Mouse (Mus musculus) liver, embryonic 12.5 days (tissue): ENCODE data around the gene Mtif3. TPM values are rescaled to one million over a fixed set of nuclear protein-coding genes. Genes with fewer than 3 reads are reported as not detected.
A peak's percentile ranks its signal among the peaks of the same experiment; 100 is the strongest.

Experiments
- ATAC-seq: fragments of 200-750 bp; cut with Nextera tagmentation; 2 replicates; pipeline ENCODE4 v1.8.0; 2017; ENCODE audit warnings: moderate number of reproducible peaks, mild to moderate bottlenecking, moderate library complexity
- H3K27ac ChIP-seq: fragments of 300-500 bp; sonication (generic); 2 replicates; pipeline ENCODE4 v1.5.1; 2016; ENCODE audit warnings: mild to moderate bottlenecking
- H3K27me3 ChIP-seq: fragments of 300-500 bp; sonication (generic); replicated peaks from 2 replicates; pipeline ENCODE4 v1.6.1; 2016; ENCODE audit warnings: mild to moderate bottlenecking, moderate library complexity
- H3K36me3 ChIP-seq: fragments of 300-500 bp; sonication (generic); 2 replicates; pipeline ENCODE4 v1.6.1; 2016; ENCODE audit warnings: mild to moderate bottlenecking, moderate library complexity
- H3K4me1 ChIP-seq: fragments of 300-500 bp; sonication (generic); 2 replicates; pipeline ENCODE4 v1.6.1; 2016
- H3K4me2 ChIP-seq: fragments of 300-500 bp; sonication (generic); 2 replicates; pipeline ENCODE4 v1.6.1; 2016; ENCODE audit warnings: mild to moderate bottlenecking, moderate library complexity
- H3K4me3 ChIP-seq: fragments of 300-500 bp; sonication (generic); 2 replicates; pipeline ENCODE4 v1.5.1; 2016; ENCODE audit warnings: mild to moderate bottlenecking, moderate library complexity
- H3K9ac ChIP-seq: fragments of 300-500 bp; sonication (generic); 2 replicates; pipeline ENCODE4 v1.6.1; 2016; ENCODE audit warnings: mild to moderate bottlenecking, moderate library complexity
- H3K9me3 ChIP-seq: fragments of 300-500 bp; sonication (generic); replicated peaks from 2 replicates; pipeline ENCODE4 v1.6.1; 2016; ENCODE audit warnings: mild to moderate bottlenecking, moderate library complexity
- WGBS: fragments of 180-500 bp; shearing (Covaris S2); methylation state at CpG from one replicate; pipeline ENCODE4 v1.1.7; 2016; ENCODE audit not compliant: insufficient replicate concordance; 5-methylcytosine and 5-hydroxymethylcytosine counted together
- polyA plus RNA-seq: library from polyadenylated mRNA; unstranded; fragments of >200 nt; fragmentation: Nextera tagmentation; extraction: Ambion mirVana; gene quantifications from 2 replicates; pipeline ENCODE4 v1.2.1, GENCODE M21; 2016

Mtif3 gene
- polyA plus RNA-seq = 14.9 and 16.5 TPM in 2 replicates

DNA sequence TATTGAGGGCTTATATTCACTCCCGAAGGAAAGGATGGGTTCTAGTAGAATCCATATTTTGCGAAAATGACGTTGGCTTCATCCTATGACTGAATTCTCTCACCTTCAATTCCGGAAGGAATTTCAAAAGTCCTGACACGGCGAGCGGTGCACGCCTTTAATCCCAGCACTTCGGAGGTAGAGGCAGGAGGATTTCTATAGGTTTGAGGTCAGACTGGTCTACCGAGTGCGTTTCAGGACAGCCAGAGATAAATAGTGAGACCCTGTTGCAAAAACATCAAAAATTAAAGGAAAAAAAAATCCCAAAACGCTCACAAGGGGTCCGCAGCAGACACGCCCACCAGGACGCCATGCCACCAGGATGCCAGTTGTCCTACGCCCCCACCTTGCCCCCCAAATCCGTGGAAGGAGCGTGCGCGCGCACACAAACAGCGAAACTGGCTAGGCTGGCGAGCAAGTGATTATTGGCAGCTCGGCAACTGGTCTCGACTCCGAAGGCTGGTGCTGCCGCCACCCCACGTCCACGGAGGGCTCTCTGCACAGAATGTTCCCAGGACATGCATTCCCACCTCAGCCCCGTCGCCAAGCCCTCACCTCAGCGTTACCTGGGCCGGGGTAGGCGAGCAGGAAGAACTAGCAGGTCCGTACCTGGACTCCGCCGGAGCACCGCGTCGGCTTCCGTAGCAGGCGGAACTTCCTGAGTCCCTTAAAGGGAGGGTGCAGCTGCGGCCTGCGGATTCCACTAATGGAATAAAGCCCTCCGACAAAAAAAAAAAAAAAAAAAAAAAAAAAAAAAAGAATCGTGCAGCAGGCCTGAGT lies at the start of gene Mtif3:
Gene Mtif3, minus strand, starts transcription at position 683 of the 819 bp plus-strand sequence.
- peak; percentile 82 for ATAC-seq
- no peaks in the 10 kb centered on the region for H3K9me3 ChIP-seq
- H3K9ac ChIP-seq = peak within 1 kb of the TSS; percentile 77
- WGBS = 2% methylated on average over 46 of the region's 46 CpGs
- no peaks in the 10 kb centered on the region for H3K27me3 ChIP-seq
- H3K4me1 ChIP-seq = peaks cover 7% of the 10 kb centered on the region
- peak within 1 kb of the TSS; percentile 57 for H3K27ac ChIP-seq
- H3K4me2 ChIP-seq = peak within 1 kb of the TSS; percentile 82
- peak within 1 kb of the TSS; percentile 85 for H3K4me3 ChIP-seq
- peaks cover 23% of the 10 kb centered on the region for H3K36me3 ChIP-seq

DNA sequence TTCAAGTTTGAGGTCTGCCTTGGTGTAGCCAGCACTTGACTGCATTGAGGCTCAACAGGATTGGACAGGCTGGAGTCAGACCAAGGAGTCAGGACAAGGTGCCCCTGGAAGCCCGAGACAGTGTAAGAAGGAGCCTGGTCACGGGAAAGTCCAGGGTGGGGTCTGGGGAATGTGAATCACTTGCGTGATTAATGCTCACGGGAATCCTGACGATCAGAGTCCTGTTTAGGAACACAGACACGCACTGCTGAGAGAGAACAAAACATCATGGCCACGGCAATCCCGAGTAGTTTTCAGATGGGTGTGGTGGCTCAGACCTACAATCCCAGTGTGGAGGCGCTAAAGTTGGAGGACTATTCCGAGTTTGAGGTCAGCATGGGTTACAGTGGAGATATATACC lies 47.7 kb upstream of the Mtif3 start:
- H3K4me2 ChIP-seq = no peak overlapping the region
- H3K9ac ChIP-seq = no peak overlapping the region
- H3K27me3 ChIP-seq = no peaks in the 10 kb centered on the region
- H3K36me3 ChIP-seq = peaks cover 5% of the 10 kb centered on the region; the same call in 1 of the 2 replicates
- no peak overlapping the region for H3K27ac ChIP-seq
- no peaks in the 10 kb centered on the region for H3K9me3 ChIP-seq
- no peak overlapping the region for H3K4me3 ChIP-seq
- WGBS = 73% methylated on average over 10 of the region's 10 CpGs
- no peak for ATAC-seq
- H3K4me1 ChIP-seq = no peaks in the 10 kb centered on the region

DNA sequence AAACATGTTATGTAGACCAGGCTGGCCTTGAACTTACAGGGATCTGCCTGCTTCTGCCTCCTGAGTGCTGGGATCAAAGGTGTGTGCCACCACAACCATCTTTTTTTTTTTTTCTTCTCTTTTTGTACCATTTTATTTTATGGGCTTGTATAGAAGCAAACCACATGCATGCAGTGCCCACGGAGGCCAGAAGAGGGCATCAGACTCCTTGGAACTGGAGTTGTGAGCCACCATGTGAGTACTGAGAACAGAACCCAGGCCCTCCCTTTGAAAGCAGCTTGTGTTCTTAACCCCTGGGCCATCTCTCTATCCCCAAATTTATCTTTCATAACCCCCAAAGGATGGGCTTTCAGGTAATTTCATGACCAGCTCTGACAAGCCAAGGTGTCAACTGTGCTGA lies 39.7 kb upstream of the Mtif3 start:
- Histone ChIP-seq H3K36me3 (no peaks in the 10 kb centered on the region), H3K4me3 (no peak overlapping the region), H3K4me1 (no peaks in the 10 kb centered on the region), H3K9me3 (peaks cover 11% of the 10 kb centered on the region; the same call in 1 of the 2 replicates), H3K27ac (no peak overlapping the region), H3K9ac (no peak overlapping the region), H3K4me2 (no peak overlapping the region), H3K27me3 (no peaks in the 10 kb centered on the region)
- ATAC-seq = no peak
- WGBS = 57% methylated on average over 1 of the region's 1 CpGs

DNA sequence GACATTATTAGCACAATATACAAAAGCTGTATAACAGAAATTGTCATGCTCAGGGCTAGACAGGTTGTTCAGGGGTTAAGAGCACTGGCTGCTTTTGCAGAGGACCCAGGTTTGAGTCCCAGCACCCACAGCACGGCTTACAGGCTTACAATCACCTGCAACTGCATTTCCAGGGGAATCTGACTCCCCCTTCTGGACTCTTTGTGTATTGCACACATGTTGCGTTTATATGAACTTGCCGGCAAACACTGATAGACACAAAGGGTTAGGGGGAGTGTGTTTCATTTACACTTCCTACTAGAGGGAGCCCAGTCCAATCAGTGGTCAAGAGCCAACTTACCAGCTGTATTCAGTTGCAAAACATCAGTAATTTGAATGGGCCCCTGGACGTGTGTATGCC lies 37.7 kb upstream of the Mtif3 start:
- WGBS = 70% methylated on average over 4 of the region's 4 CpGs
- Histone ChIP-seq H3K27ac (no peak overlapping the region), H3K36me3 (no peaks in the 10 kb centered on the region), H3K27me3 (no peaks in the 10 kb centered on the region), H3K4me1 (no peaks in the 10 kb centered on the region), H3K9me3 (peaks cover 11% of the 10 kb centered on the region; the same call in 1 of the 2 replicates), H3K9ac (no peak overlapping the region), H3K4me2 (no peak overlapping the region), H3K4me3 (no peak overlapping the region)
- no peak for ATAC-seq

DNA sequence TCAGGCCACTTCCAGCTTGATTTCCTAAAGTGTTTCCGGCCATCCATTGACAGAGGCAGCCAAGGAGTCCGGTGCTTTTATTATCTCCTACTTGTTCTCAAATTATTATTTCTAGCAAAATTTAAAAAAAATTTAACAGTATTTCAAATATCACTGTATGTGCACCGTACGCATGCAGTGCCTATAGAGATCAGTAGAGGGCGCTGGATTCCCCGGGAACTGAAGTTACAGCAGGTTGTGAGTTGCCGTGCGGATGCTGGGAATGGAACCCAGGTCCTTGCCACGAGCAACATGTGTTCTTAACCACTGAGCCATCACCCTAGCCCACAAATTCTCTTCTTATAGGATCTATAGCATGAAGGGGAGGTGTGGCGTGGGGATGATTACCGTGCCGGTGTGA lies 35.2 kb upstream of the Mtif3 start:
- no peak for ATAC-seq

DNA sequence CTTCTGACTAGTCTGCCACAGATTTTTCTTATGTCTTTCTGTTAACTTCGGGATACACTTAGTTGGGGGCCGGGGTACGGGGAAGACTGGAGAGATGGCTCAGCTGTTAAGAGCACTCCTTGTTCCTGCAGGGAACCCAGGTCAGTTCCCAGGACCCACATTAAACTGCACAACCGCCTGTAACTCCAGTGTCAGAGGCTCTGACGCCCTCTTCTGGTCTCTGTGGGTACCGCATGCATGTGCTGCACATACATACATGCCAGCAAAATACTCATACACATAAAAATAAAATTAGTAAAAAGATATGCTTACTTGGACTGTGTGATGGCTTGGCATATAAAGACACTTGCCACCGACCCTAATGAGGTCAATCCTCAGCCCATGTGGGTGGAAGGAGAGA lies 33.2 kb upstream of the Mtif3 start:
- 74% methylated on average over 7 of the region's 7 CpGs for WGBS
- no peak overlapping the region for H3K4me3 ChIP-seq
- no peak overlapping the region for H3K27ac ChIP-seq
- H3K9ac ChIP-seq = no peak overlapping the region
- no peaks in the 10 kb centered on the region for H3K36me3 ChIP-seq
- no peaks in the 10 kb centered on the region; the same call in 1 of the 2 replicates for H3K27me3 ChIP-seq
- no peak for ATAC-seq
- H3K4me1 ChIP-seq = no peaks in the 10 kb centered on the region
- no peak overlapping the region for H3K4me2 ChIP-seq
- H3K9me3 ChIP-seq = peaks cover 4% of the 10 kb centered on the region; the same call in 1 of the 2 replicates

More for the DNA sequence above, 35.2 kb upstream of the Mtif3 start:
- H3K36me3 ChIP-seq = no peaks in the 10 kb centered on the region
- H3K9ac ChIP-seq = no peak overlapping the region
- no peaks in the 10 kb centered on the region for H3K27me3 ChIP-seq
- no peak overlapping the region for H3K4me3 ChIP-seq
- H3K4me2 ChIP-seq = no peak overlapping the region
- no peaks in the 10 kb centered on the region for H3K4me1 ChIP-seq
- H3K9me3 ChIP-seq = peaks cover 6% of the 10 kb centered on the region; the same call in 1 of the 2 replicates
- 83% methylated on average over 12 of the region's 12 CpGs for WGBS
- no peak overlapping the region for H3K27ac ChIP-seq

DNA sequence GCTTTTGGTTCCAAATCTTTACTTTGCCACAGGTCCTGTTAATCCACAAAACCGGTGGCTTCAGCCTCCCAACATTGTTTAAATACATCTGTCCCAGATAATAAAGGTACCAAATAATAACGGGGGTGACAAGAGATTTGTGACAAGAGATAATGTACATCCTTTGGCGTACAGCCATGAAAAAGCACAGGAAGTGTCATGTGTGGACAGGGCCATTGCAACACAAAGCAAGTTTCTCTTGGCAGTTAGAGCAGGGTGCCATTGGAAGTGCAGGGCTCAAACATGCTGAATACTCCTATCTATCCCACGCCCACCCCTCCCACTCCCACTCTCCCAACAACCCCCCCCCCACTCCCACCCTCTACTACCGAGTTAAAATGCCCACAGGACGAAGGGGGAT lies 31.4 kb upstream of the Mtif3 start:
- H3K4me3 ChIP-seq = no peak overlapping the region
- no peaks in the 10 kb centered on the region for H3K36me3 ChIP-seq
- no peak overlapping the region for H3K4me2 ChIP-seq
- no peaks in the 10 kb centered on the region for H3K4me1 ChIP-seq
- H3K9ac ChIP-seq = no peak overlapping the region
- no peak for ATAC-seq
- no peaks in the 10 kb centered on the region; the same call in 1 of the 2 replicates for H3K9me3 ChIP-seq
- H3K27ac ChIP-seq = no peak overlapping the region
- WGBS = 45% methylated on average over 6 of the region's 6 CpGs
- H3K27me3 ChIP-seq = no peaks in the 10 kb centered on the region; the same call in 1 of the 2 replicates

DNA sequence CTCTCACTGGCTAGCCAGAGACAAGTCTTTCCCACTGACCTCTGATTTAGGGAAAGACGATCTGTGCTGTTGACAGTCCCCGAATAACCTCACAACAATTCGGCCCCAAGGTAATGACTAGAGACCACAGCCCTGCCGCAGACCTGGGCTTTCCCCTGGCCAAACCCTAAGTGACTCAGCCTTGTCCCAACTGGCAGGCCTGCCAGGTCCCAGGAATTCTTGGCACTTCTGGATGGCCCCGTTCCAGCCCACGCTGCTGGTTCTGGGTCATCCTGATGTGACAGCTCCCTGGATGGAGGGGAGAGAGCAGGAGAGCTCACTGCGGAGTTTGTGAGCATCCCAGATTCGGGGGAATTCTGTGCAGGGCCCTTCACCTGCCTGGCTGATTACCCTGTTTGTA lies 29.9 kb upstream of the Mtif3 start:
- 67% methylated on average over 8 of the region's 8 CpGs for WGBS
- Histone ChIP-seq H3K27ac (no peak overlapping the region), H3K9ac (no peak overlapping the region), H3K4me2 (no peak overlapping the region), H3K9me3 (no peaks in the 10 kb centered on the region; the same call in 1 of the 2 replicates), H3K4me1 (no peaks in the 10 kb centered on the region), H3K27me3 (no peaks in the 10 kb centered on the region; the same call in 1 of the 2 replicates), H3K4me3 (no peak overlapping the region), H3K36me3 (no peaks in the 10 kb centered on the region)
- no peak for ATAC-seq

DNA sequence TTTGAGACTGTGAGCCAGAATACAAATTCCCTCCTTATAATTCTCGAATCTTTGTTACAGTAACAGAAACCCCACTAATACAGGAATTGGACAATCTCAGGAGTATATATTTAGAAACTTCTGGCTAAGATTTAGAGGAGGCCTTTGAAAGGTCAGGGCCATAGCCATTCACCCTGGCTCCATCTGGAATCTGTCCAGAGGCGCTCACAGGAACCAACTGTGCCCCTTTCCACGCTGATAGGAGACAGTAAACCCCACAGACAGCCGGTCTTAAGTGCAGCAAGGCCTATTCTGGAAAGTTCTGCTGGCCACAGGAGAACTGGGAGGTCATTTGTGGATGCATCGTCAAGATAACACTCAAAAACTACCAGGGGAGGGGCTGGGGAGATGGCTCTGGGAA lies 25.5 kb upstream of the Mtif3 start:
- H3K27me3 ChIP-seq = peaks cover 19% of the 10 kb centered on the region
- H3K9ac ChIP-seq = no peak overlapping the region
- no peaks in the 10 kb centered on the region for H3K36me3 ChIP-seq
- no peaks in the 10 kb centered on the region for H3K4me1 ChIP-seq
- H3K4me3 ChIP-seq = no peak overlapping the region
- WGBS = 53% methylated on average over 5 of the region's 5 CpGs
- no peak overlapping the region for H3K4me2 ChIP-seq
- H3K9me3 ChIP-seq = no peaks in the 10 kb centered on the region
- H3K27ac ChIP-seq = no peak overlapping the region
- ATAC-seq = no peak

DNA sequence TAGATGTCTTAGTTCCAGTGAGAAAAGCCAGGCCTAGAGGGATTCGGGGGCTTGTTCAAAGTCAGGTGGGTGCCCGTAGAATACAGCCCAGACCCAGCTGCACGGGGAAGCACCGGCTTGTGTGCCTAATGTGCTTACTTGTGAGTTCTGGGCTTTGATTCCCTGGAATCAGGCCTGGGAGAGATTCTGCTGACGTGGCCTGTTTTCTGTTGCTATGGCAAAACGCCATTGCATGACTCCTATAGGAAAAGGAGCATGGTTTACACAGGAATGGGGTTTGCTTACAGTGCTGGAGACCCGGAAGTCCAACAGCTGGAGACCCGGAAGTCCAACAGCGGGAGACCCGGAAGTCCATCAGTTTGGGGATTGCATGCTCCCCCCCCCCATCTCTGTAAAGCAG lies 24.0 kb upstream of the Mtif3 start:
- no peak overlapping the region for H3K9ac ChIP-seq
- no peaks in the 10 kb centered on the region for H3K36me3 ChIP-seq
- H3K27ac ChIP-seq = no peak overlapping the region
- no peak overlapping the region for H3K4me2 ChIP-seq
- no peaks in the 10 kb centered on the region for H3K9me3 ChIP-seq
- WGBS = 77% methylated on average over 10 of the region's 10 CpGs
- ATAC-seq = no peak
- H3K4me1 ChIP-seq = no peaks in the 10 kb centered on the region
- H3K27me3 ChIP-seq = peaks cover 27% of the 10 kb centered on the region
- no peak overlapping the region for H3K4me3 ChIP-seq

DNA sequence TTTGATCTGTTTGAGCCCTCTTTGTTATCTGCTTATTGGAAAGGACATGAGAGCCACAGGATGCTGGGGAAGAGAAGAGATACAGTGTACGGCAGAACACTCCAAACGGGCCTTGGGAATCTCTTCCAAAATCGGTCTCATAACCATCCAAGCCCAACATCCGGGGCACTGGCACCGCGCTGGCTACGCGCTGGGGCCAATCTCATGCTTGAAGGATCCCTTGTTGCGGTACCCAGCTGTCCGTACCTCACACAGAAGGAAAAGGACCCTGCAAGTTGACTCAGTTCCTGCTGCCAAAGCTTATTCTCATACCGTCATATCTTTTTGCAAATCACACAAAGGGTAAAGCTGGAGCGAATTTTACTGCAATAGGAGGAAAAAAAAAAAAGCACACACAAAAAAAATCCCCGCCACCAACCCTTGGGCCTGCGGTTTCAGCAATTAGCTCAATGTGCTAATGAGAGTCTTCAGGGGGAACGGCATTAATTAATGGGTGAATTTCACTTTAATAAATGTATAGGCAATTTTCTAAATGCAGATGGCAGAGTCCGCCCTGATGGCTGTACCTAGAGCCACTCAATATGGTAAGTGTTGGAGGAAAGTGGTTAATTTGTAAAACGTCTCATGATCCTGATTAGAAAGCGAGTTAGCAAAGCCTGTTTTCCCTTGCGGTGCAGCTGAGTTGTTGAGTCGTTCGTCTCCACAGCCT lies 22.3 kb upstream of the Mtif3 start:
- Histone ChIP-seq H3K9me3 (no peaks in the 10 kb centered on the region), H3K27me3 (peaks cover 27% of the 10 kb centered on the region), H3K4me2 (no peak overlapping the region), H3K4me3 (no peak overlapping the region), H3K9ac (no peak overlapping the region), H3K27ac (no peak overlapping the region), H3K36me3 (no peaks in the 10 kb centered on the region), H3K4me1 (no peaks in the 10 kb centered on the region)
- WGBS = 55% methylated on average over 21 of the region's 21 CpGs
- ATAC-seq = no peak

DNA sequence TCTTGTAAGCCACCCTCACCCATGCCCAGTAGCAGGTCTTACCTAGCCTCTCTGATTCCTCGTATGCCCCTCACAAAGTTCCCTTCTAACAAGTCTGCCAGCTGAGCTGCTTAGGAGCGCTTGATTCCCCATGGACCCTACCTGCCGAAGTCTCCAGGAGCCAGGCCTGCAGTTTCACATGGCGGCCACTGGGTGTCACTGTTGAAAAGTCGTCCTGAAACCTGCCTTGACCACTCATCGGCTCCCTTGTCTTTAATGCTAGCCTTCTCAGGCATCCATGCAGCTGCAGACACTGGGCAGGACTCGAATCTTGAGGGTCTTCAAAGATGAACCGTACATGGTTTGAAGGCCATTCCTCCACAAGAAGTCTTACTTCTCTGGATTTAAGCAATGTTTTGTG lies 19.6 kb upstream of the Mtif3 start:
- H3K4me3 ChIP-seq = no peak overlapping the region
- H3K27ac ChIP-seq = no peak overlapping the region
- ATAC-seq = no peak
- no peak overlapping the region for H3K9ac ChIP-seq
- no peaks in the 10 kb centered on the region for H3K36me3 ChIP-seq
- WGBS = 10% methylated on average over 8 of the region's 8 CpGs
- no peaks in the 10 kb centered on the region for H3K4me1 ChIP-seq
- H3K27me3 ChIP-seq = peaks cover 27% of the 10 kb centered on the region
- no peak overlapping the region for H3K4me2 ChIP-seq
- no peaks in the 10 kb centered on the region for H3K9me3 ChIP-seq
